Mouse (Mus musculus) CH12.LX (cell line): ENCODE data around the gene Mapk8ip3. TPM values are rescaled to one million over a fixed set of nuclear protein-coding genes. Genes with fewer than 3 reads are reported as not detected.

Source experiments
- DNase-seq: peaks from one replicate; pipeline ENCODE4 v3.0.0-alpha.2; 2013; ENCODE audit errors: extremely low read depth
- H3K27ac ChIP-seq: 2 replicates; pipeline ENCODE4 v1.5.1; 2012; ENCODE audit warnings: low read depth, mild to moderate bottlenecking, control low read depth, moderate library complexity; ENCODE audit not compliant: insufficient read depth
- H3K27me3 ChIP-seq: replicated peaks from 2 replicates; pipeline ENCODE3; 2012; ENCODE audit warnings: inconsistent platforms
- H3K36me3 ChIP-seq, 2 experiments: replicated peaks in 1 of 2; 2 replicates each; pipeline versions ENCODE3 to v1.6.1; 2012; ENCODE audit warnings: inconsistent platforms in 1 of 2, low read length in 1 of 2, mild to moderate bottlenecking in 1 of 2, mixed read lengths in 1 of 2, moderate library complexity in 1 of 2; ENCODE audit not compliant: control insufficient read depth in 1 of 2, insufficient read depth in 1 of 2
- H3K4me1 ChIP-seq, 2 experiments: 2 replicates each; pipeline ENCODE4 v1.6.1; 2012; ENCODE audit warnings: inconsistent platforms in 1 of 2, moderate library complexity in 1 of 2; ENCODE audit not compliant: insufficient read depth in 2 of 2, control insufficient read depth in 1 of 2
- H3K4me2 ChIP-seq: 2 replicates; pipeline ENCODE4 v1.6.1; 2012; ENCODE audit warnings: low read depth, mild to moderate bottlenecking, control low read depth; ENCODE audit not compliant: poor library complexity, insufficient read depth, severe bottlenecking
- H3K4me3 ChIP-seq, 3 experiments: fragments of 150-350 bp in 1 of 3; sonication (generic) in 1 of 3; replicated peaks in 1 of 3; 2 replicates each; pipeline versions ENCODE3 to v1.5.1; 2011 to 2012; ENCODE audit warnings: low read depth in 2 of 3, low read length in 2 of 3, mild to moderate bottlenecking in 2 of 3, moderate library complexity in 2 of 3, control low read depth in 1 of 3, improper control_type of control experiment in 1 of 3, inconsistent platforms in 1 of 3, mixed read lengths in 1 of 3; ENCODE audit not compliant: poor library complexity in 1 of 3
- H3K79me2 ChIP-seq: replicated peaks from 2 replicates; pipeline ENCODE4 v1.6.1; 2012; ENCODE audit warnings: mild to moderate bottlenecking, moderate library complexity; ENCODE audit not compliant: control insufficient read depth, poor library complexity, insufficient read depth, severe bottlenecking; ENCODE audit errors: extremely low read depth
- H3K9ac ChIP-seq: 2 replicates; pipeline ENCODE4 v1.6.1; 2012; ENCODE audit warnings: low read depth, mild to moderate bottlenecking, control low read depth, moderate library complexity; ENCODE audit not compliant: insufficient read depth
- H3K9me3 ChIP-seq: replicated peaks from 2 replicates; pipeline ENCODE3; 2012; ENCODE audit warnings: low read length, inconsistent platforms, mixed read lengths
- BHLHE40 ChIP-seq: IDR thresholded peaks from 2 replicates; pipeline ENCODE4 v1.6.1; 2011; ENCODE audit warnings: mild to moderate bottlenecking, low read depth, low read length, improper control_type of control experiment
- CHD1 ChIP-seq: IDR thresholded peaks from 2 replicates; pipeline ENCODE4 v1.6.1; 2012; ENCODE audit warnings: low read depth, low read length, improper control_type of control experiment, inconsistent platforms
- CHD2 ChIP-seq: IDR thresholded peaks from 2 replicates; pipeline ENCODE4 v1.6.1; 2011; ENCODE audit warnings: low read length, improper control_type of control experiment
- E2F4 ChIP-seq: IDR thresholded peaks from 2 replicates; pipeline ENCODE4 v1.6.1; 2011; ENCODE audit warnings: low read depth, low read length, improper control_type of control experiment; ENCODE audit not compliant: insufficient replicate concordance
- ETS1 ChIP-seq: conservative IDR thresholded peaks from 2 replicates; pipeline ENCODE4 v1.6.1; 2012; ENCODE audit warnings: low read depth, mild to moderate bottlenecking, inconsistent platforms, low read length, improper control_type of control experiment, moderate library complexity
- HCFC1 ChIP-seq: IDR thresholded peaks from 2 replicates; pipeline ENCODE4 v1.6.1; 2012; ENCODE audit warnings: low read depth, mild to moderate bottlenecking, inconsistent platforms, low read length, improper control_type of control experiment
- IRF4 ChIP-seq: IDR thresholded peaks from 2 replicates; pipeline ENCODE4 v1.6.1; 2014; ENCODE audit warnings: low read depth, mild to moderate bottlenecking, inconsistent platforms, low read length, improper control_type of control experiment
- JUN ChIP-seq: IDR thresholded peaks from 2 replicates; pipeline ENCODE4 v1.6.1; 2011; ENCODE audit warnings: low read depth, mild to moderate bottlenecking, low read length, improper control_type of control experiment, moderate library complexity; ENCODE audit not compliant: insufficient read depth
- MAFK ChIP-seq: IDR thresholded peaks from 2 replicates; pipeline ENCODE4 v1.6.1; 2011; ENCODE audit warnings: low read length, improper control_type of control experiment; ENCODE audit not compliant: insufficient replicate concordance
- MXI1 ChIP-seq: IDR thresholded peaks from 2 replicates; pipeline ENCODE4 v1.6.1; 2011; ENCODE audit warnings: mild to moderate bottlenecking, low read depth, low read length, improper control_type of control experiment
- NRF1 ChIP-seq: IDR thresholded peaks from 2 replicates; pipeline ENCODE4 v1.6.1; 2014; ENCODE audit warnings: low read depth, mild to moderate bottlenecking, inconsistent platforms, low read length, improper control_type of control experiment, moderate library complexity
- PAX5 ChIP-seq: IDR thresholded peaks from 2 replicates; pipeline ENCODE4 v1.6.1; 2012; ENCODE audit warnings: low read length, inconsistent platforms, mixed read lengths
- POLR2A ChIP-seq: IDR thresholded peaks from 2 replicates; pipeline ENCODE4 v1.6.1; 2011; ENCODE audit warnings: low read depth, mild to moderate bottlenecking, improper control_type of control experiment, low read length
- RCOR1 ChIP-seq: conservative IDR thresholded peaks from 2 replicates; pipeline ENCODE4 v1.6.1; 2012; ENCODE audit warnings: low read depth, mild to moderate bottlenecking, inconsistent platforms, low read length, improper control_type of control experiment
- SIN3A ChIP-seq: IDR thresholded peaks from 2 replicates; pipeline ENCODE4 v1.6.1; 2012; ENCODE audit warnings: low read length, improper control_type of control experiment, inconsistent platforms
- TBP ChIP-seq: conservative IDR thresholded peaks from 2 replicates; pipeline ENCODE4 v1.6.1; 2011; ENCODE audit warnings: low read depth, low read length, improper control_type of control experiment
- TCF12 ChIP-seq: IDR thresholded peaks from 2 replicates; pipeline ENCODE4 v1.6.1; 2014; ENCODE audit warnings: low read depth, mild to moderate bottlenecking, inconsistent platforms, low read length, improper control_type of control experiment
- UBTF ChIP-seq: IDR thresholded peaks from 2 replicates; pipeline ENCODE4 v1.6.1; 2012; ENCODE audit warnings: low read depth, mild to moderate bottlenecking, inconsistent platforms, low read length, improper control_type of control experiment, moderate library complexity
- USF1 ChIP-seq: IDR thresholded peaks from 2 replicates; pipeline ENCODE4 v1.6.1; 2014; ENCODE audit warnings: low read depth, mild to moderate bottlenecking, inconsistent platforms, low read length, improper control_type of control experiment
- USF2 ChIP-seq: conservative IDR thresholded peaks from 2 replicates; pipeline ENCODE4 v1.6.1; 2011; ENCODE audit warnings: low read depth, low read length, improper control_type of control experiment
- ZMIZ1 ChIP-seq: IDR thresholded peaks from 2 replicates; pipeline ENCODE4 v1.6.1; 2012; ENCODE audit warnings: low read depth, mild to moderate bottlenecking, inconsistent platforms, low read length, improper control_type of control experiment
- dilution Hi-C: fragments of 300-500 bp; cut with MboI; formaldehyde crosslinking; loops from 2 replicates; pipeline ENCODE4 v1.14.3; 2020; ENCODE audit warnings: low sequenced_read_pairs; ENCODE audit not compliant: extremely low pct_unique_long_range_greater_than_20kb, extremely low pct_ligation_motif_present
- in situ Hi-C: fragments of 300-500 bp; cut with MboI; formaldehyde crosslinking; loops from 3 replicates; pipeline ENCODE4 v1.14.3; 2019; ENCODE audit warnings: low sequenced_read_pairs, low pct_ligation_motif_present, low pct_unique_long_range_greater_than_20kb, mixed read lengths
- polyA plus RNA-seq: library from polyadenylated mRNA; unstranded; fragments of >175 nt; gene quantifications from 2 replicates; pipeline ENCODE4 v1.2.1, GENCODE M21; 2012; ENCODE audit warnings: low read depth; ENCODE audit not compliant: insufficient read length
- total RNA-seq, 2 experiments: library from RNA; depleted of rRNA; stranded (reverse); fragments of 300-350 nt in 1 of 2; fragments of >200 nt in 1 of 2; gene quantifications; 2 replicates each; pipeline ENCODE4 v1.2.3; 2012 to 2014

The Mapk8ip3 gene
- total and polyA plus RNA-seq, 3 experiments, result 14.5 to 44.0 (median 34.1) TPM

GRCm38 (mm10) chr17:24959371-24959770, 22.6 kb upstream of the Mapk8ip3 start:
- Histone ChIP-seq H3K4me2 (peak overlapping the region; percentile 80), H3K27ac (no peak overlapping the region)

DNA sequence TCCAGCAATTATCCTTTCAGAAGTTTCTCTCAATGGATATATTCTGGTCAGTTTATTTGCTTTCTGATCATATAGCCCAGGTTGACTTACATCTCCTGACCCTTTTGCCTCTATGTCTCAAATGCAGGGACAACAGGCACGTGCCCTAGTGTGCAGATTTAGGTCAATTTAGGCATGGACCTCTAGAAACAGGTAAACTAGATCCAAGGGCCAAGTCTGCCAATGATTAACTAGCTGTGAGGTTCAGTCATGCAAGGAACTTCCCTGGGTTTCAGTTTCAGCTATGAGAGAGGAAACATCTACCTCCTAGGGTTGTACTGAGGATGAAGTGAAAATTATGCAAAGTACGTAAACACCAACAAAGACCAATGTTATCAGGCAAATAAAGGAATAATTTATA, 16.5 kb upstream of the Mapk8ip3 start:
- Histone ChIP-seq H3K27ac (no peak overlapping the region), H3K9ac (no peak overlapping the region), H3K79me2 (peaks cover 70% of the 10 kb centered on the region), H3K4me1 (peaks cover 2 to 41% of the 10 kb centered on the region in 2 experiments; a peak in 3 of 4 replicates), H3K27me3 (no peaks in the 10 kb centered on the region), H3K4me3 (no peak overlapping the region), H3K9me3 (no peaks in the 10 kb centered on the region)
- no peak for DNase-seq
- in situ Hi-C loops, result no loop called here
- TF ChIP-seq E2F4 (no peak), CHD1 (no peak), CHD2 (no peak), USF2 (no peak), NRF1 (no peak), ZMIZ1 (no peak), ETS1 (no peak)
- TF ChIP-seq, all 38 proteins: peak for 0
- dilution Hi-C loops, result no loop called here
- peaks cover 56 to 89% of the 10 kb centered on the region in 2 experiments for H3K36me3 ChIP-seq
- H3K4me2 ChIP-seq, result no peak overlapping the region

More at GRCm38 (mm10) chr17:24959371-24959770, 22.6 kb upstream of the Mapk8ip3 start:
- Histone ChIP-seq H3K4me1 (peaks cover 3 to 23% of the 10 kb centered on the region in 2 experiments), H3K79me2 (peaks cover 49% of the 10 kb centered on the region), H3K9ac (peak overlapping the region; percentile 73), H3K27me3 (no peaks in the 10 kb centered on the region), H3K9me3 (no peaks in the 10 kb centered on the region), H3K36me3 (peaks cover 29 to 58% of the 10 kb centered on the region in 2 experiments), H3K4me3 (peak overlapping the region; percentile 90 to 96 (median 93))
- DNase-seq, result no peak
- dilution Hi-C loops (no loop called here), in situ Hi-C loops (no loop called here)
- no peak for TF ChIP-seq TBP
- TF ChIP-seq CHD2, result no peak
- TF ChIP-seq ZMIZ1, result no peak
- TF ChIP-seq UBTF, result no peak
- TF ChIP-seq SIN3A, result no peak
- TF ChIP-seq TCF12, result no peak
- TF ChIP-seq MAFK, result no peak
- TF ChIP-seq HCFC1, result no peak
- no peak for TF ChIP-seq USF1
- no peak for TF ChIP-seq IRF4
- no peak for TF ChIP-seq POLR2A
- TF ChIP-seq ETS1, result no peak
- TF ChIP-seq JUN, result no peak
- no peak for TF ChIP-seq RCOR1
- no peak for TF ChIP-seq MXI1
- no peak for TF ChIP-seq BHLHE40
- TF ChIP-seq E2F4, result no peak
- no peak for TF ChIP-seq PAX5
